In genomic region chr14:32984176-32984738, GRCm38 (mm10) we compare ENCODE assay signal across 25 mouse cellular contexts. TPM values are rescaled to one million over a fixed set of nuclear protein-coding genes. Genes with fewer than 3 reads are reported as not detected.
DNase-seq lines count a peak whose midpoint lies in the region; ATAC-seq and TF ChIP-seq lines count a peak whose summit lies in the region.
"Had no signal": no experiment of that assay in that cellular context is flagged by ENCODE, and none has a peak within 500 bp of the region (broad histone marks: within the 10 kb centered on the region; RNA-seq: fewer than 3 reads in every experiment).

No protein-coding gene starts in this region.

- no peak for TF ChIP-seq POLR2A in heart, adult 2 months (IDR thresholded peaks at IDR 0.05; ENCODE audit: insufficient read depth, low read depth, low read length)

- no peak overlapping the region for H3K4me3 ChIP-seq in forebrain, embryonic 11.5 days (ENCODE audit: low read depth, low read length)
- H3K4me3 ChIP-seq in forebrain, embryonic 15.5 days: no peak overlapping the region
- H3K4me3 ChIP-seq in heart, embryonic 13.5 days: no peak overlapping the region
- no peak overlapping the region for H3K4me3 ChIP-seq in heart, adult 2 months
- no peak overlapping the region for H3K4me3 ChIP-seq in embryonic facial prominence, embryonic 15.5 days (replicated peaks)
- H3K4me3 ChIP-seq in neural tube, embryonic 15.5 days (replicated peaks): no peak overlapping the region
- H3K4me3 ChIP-seq: erythroblast, embryonic 14.5 days; hindbrain, embryonic 13.5 days; layer of hippocampus, adult 2 months; left cerebral cortex, adult 2 months; midbrain, embryonic 15.5 days had no signal

- no peaks in the 10 kb centered on the region for H3K9me3 ChIP-seq in forebrain, embryonic 11.5 days (ENCODE audit: control insufficient read depth, low read length)
- no peaks in the 10 kb centered on the region for H3K9me3 ChIP-seq in forebrain, embryonic 15.5 days
- H3K9me3 ChIP-seq in heart, embryonic 13.5 days: no peaks in the 10 kb centered on the region
- no peaks in the 10 kb centered on the region for H3K9me3 ChIP-seq in embryonic facial prominence, embryonic 15.5 days (replicated peaks)
- H3K9me3 ChIP-seq in neural tube, embryonic 15.5 days (replicated peaks): no peaks in the 10 kb centered on the region
- H3K9me3 ChIP-seq: hindbrain, embryonic 13.5 days; midbrain, embryonic 15.5 days had no signal

- peak; percentile 4 for DNase-seq in forebrain, embryonic 11.5 days (ENCODE audit: low spot score)
- no peak for DNase-seq in heart, adult 2 months
- DNase-seq in mesoderm, embryonic 11.5 days (ENCODE audit: low read depth, low spot score): peak; percentile 30
- no peak for DNase-seq in right cerebral cortex, postnatal 14 days
- DNase-seq: adrenal gland, adult 2 months; cerebellum, adult 11 months; cerebellum, postnatal 14 days; embryo, embryonic 11 days; forebrain, postnatal 0 days; lung, postnatal 10 days; right cerebral cortex, adult 18-20 months; spleen, adult 18-20 months; thymus, postnatal 25 days had no signal

- intact Hi-C loops in heart, adult 2 months (cut with DNase I): no loop called here

- TF ChIP-seq CTCF in heart, adult 2 months (IDR thresholded peaks at IDR 0.05): no peak

- TF ChIP-seq EP300 in heart, adult 2 months (IDR thresholded peaks at IDR 0.05; ENCODE audit: insufficient read depth, low read depth, low read length): no peak

- no peak overlapping the region for H3K9ac ChIP-seq in forebrain, embryonic 11.5 days (ENCODE audit: low read length)
- no peak overlapping the region for H3K9ac ChIP-seq in forebrain, embryonic 15.5 days (replicated peaks)
- H3K9ac ChIP-seq in heart, embryonic 13.5 days: no peak overlapping the region
- no peak overlapping the region for H3K9ac ChIP-seq in heart, adult 2 months (ENCODE audit: low read depth, low read length)
- no peak overlapping the region for H3K9ac ChIP-seq in embryonic facial prominence, embryonic 15.5 days
- H3K9ac ChIP-seq in neural tube, embryonic 15.5 days (replicated peaks): no peak overlapping the region
- H3K9ac ChIP-seq: forebrain, postnatal 0 days; hindbrain, embryonic 13.5 days; midbrain, embryonic 15.5 days had no signal

- 84% methylated on average over 6 of the region's 6 CpGs for WGBS in forebrain, embryonic 11.5 days
- WGBS in forebrain, embryonic 15.5 days: 78% methylated on average over 6 of the region's 6 CpGs
- WGBS in heart, embryonic 13.5 days: 35% methylated on average over 6 of the region's 6 CpGs
- 39% methylated on average over 6 of the region's 6 CpGs for WGBS in heart, adult 2 months
- 56% methylated on average over 6 of the region's 6 CpGs for WGBS in embryonic facial prominence, embryonic 15.5 days
- WGBS in neural tube, embryonic 15.5 days: 74% methylated on average over 6 of the region's 6 CpGs

- no peak overlapping the region for H3K4me2 ChIP-seq in forebrain, embryonic 11.5 days (ENCODE audit: low read depth, low read length, severe bottlenecking)
- no peak overlapping the region for H3K4me2 ChIP-seq in forebrain, embryonic 15.5 days (replicated peaks)
- H3K4me2 ChIP-seq in heart, embryonic 13.5 days: no peak overlapping the region
- H3K4me2 ChIP-seq in embryonic facial prominence, embryonic 15.5 days (replicated peaks): no peak overlapping the region
- H3K4me2 ChIP-seq in neural tube, embryonic 15.5 days: no peak overlapping the region
- H3K4me2 ChIP-seq: hindbrain, embryonic 13.5 days; midbrain, embryonic 15.5 days had no signal

- H3K27me3 ChIP-seq in forebrain, embryonic 11.5 days (ENCODE audit: control insufficient read depth, insufficient read depth, low read length): no peaks in the 10 kb centered on the region
- no peaks in the 10 kb centered on the region for H3K27me3 ChIP-seq in forebrain, embryonic 15.5 days
- H3K27me3 ChIP-seq in heart, embryonic 13.5 days (replicated peaks): no peaks in the 10 kb centered on the region
- H3K27me3 ChIP-seq in heart, adult 2 months (ENCODE audit: control insufficient read depth, insufficient read depth, low read length): no peaks in the 10 kb centered on the region
- H3K27me3 ChIP-seq in embryonic facial prominence, embryonic 15.5 days: no peaks in the 10 kb centered on the region
- peaks cover 11% of the 10 kb centered on the region for H3K27me3 ChIP-seq in neural tube, embryonic 15.5 days (replicated peaks)
- H3K27me3 ChIP-seq: hindbrain, embryonic 13.5 days; midbrain, embryonic 15.5 days had no signal

- H3K4me1 ChIP-seq in forebrain, embryonic 11.5 days (replicated peaks; ENCODE audit: control insufficient read depth, insufficient read depth, low read length): no peaks in the 10 kb centered on the region
- no peaks in the 10 kb centered on the region for H3K4me1 ChIP-seq in forebrain, embryonic 15.5 days
- H3K4me1 ChIP-seq in heart, embryonic 13.5 days: peaks cover 12% of the 10 kb centered on the region
- H3K4me1 ChIP-seq in heart, adult 2 months (ENCODE audit: control insufficient read depth, insufficient read depth, low read length): no peaks in the 10 kb centered on the region
- H3K4me1 ChIP-seq in embryonic facial prominence, embryonic 15.5 days: 0 out of 2 replicates have a peak, but pooled peaks cover 5% of the 10 kb centered on the region
- H3K4me1 ChIP-seq in neural tube, embryonic 15.5 days: no peaks in the 10 kb centered on the region
- H3K4me1 ChIP-seq: hindbrain, embryonic 13.5 days; midbrain, embryonic 15.5 days had no signal

- no peaks in the 10 kb centered on the region for H3K36me3 ChIP-seq in forebrain, embryonic 11.5 days (ENCODE audit: control insufficient read depth, insufficient read depth, low read length)
- no peaks in the 10 kb centered on the region for H3K36me3 ChIP-seq in forebrain, embryonic 15.5 days
- H3K36me3 ChIP-seq in heart, embryonic 13.5 days: no peaks in the 10 kb centered on the region
- H3K36me3 ChIP-seq in heart, adult 2 months (ENCODE audit: control insufficient read depth, insufficient read depth, low read length): no peaks in the 10 kb centered on the region
- no peaks in the 10 kb centered on the region for H3K36me3 ChIP-seq in embryonic facial prominence, embryonic 15.5 days
- H3K36me3 ChIP-seq in neural tube, embryonic 15.5 days: no peaks in the 10 kb centered on the region
- H3K36me3 ChIP-seq: hindbrain, embryonic 13.5 days; midbrain, embryonic 15.5 days had no signal

- H3K79me2 ChIP-seq in heart, adult 2 months (replicated peaks; ENCODE audit: control insufficient read depth, insufficient read depth, low read length): no peaks in the 10 kb centered on the region

- H3K27ac ChIP-seq in forebrain, embryonic 11.5 days (ENCODE audit: low read depth, low read length): no peak overlapping the region
- no peak overlapping the region for H3K27ac ChIP-seq in forebrain, embryonic 15.5 days (replicated peaks)
- peak overlapping the region; percentile 46 for H3K27ac ChIP-seq in heart, embryonic 13.5 days (replicated peaks)
- no peak overlapping the region for H3K27ac ChIP-seq in heart, adult 2 months
- 0 out of 2 replicates have a peak overlapping the region, but pooled peaks have one; percentile 34 for H3K27ac ChIP-seq in embryonic facial prominence, embryonic 15.5 days (replicated peaks)
- H3K27ac ChIP-seq in neural tube, embryonic 15.5 days (replicated peaks): no peak overlapping the region
- H3K27ac ChIP-seq: hindbrain, embryonic 13.5 days; kidney, postnatal 0 days; layer of hippocampus, adult 2 months; left cerebral cortex, adult 2 months; midbrain, embryonic 15.5 days had no signal

- no peak for ATAC-seq in forebrain, embryonic 11.5 days (replicated peaks; ENCODE audit: low FRiP score)
- no peak for ATAC-seq in forebrain, embryonic 15.5 days (replicated peaks)
- ATAC-seq in heart, embryonic 13.5 days (ENCODE audit: extremely low read depth, insufficient number of reproducible peaks, low FRiP score, low TSS enrichment): no peak
- ATAC-seq in embryonic facial prominence, embryonic 15.5 days (ENCODE audit: insufficient number of reproducible peaks, low FRiP score, low TSS enrichment, low read depth): peak; percentile 28; the same call in 1 of the 2 replicates
- ATAC-seq in neural tube, embryonic 15.5 days (ENCODE audit: low FRiP score): no peak
- ATAC-seq: forebrain, postnatal 0 days; midbrain, embryonic 15.5 days had no signal

RNA-seq across cellular contexts. Expression of gene Lrrc18, which starts 6.9 kb away (rescaled TPM):
- 0.35 TPM in 1 of 2 replicates, not detected in the other for polyA plus RNA-seq in forebrain, embryonic 11.5 days (2014; fragmentation: Nextera tagmentation; extraction: Ambion mirVana)
- 0.17 TPM in 1 of 2 replicates, not detected in the other for polyA plus RNA-seq in forebrain, embryonic 15.5 days (2015; fragmentation: Nextera tagmentation; extraction: Ambion mirVana)
- 0.17 TPM in 2 replicates for polyA plus RNA-seq in heart, embryonic 13.5 days (2015; fragmentation: Nextera tagmentation; extraction: Ambion mirVana)
- total RNA-seq in heart, adult 2 months (2021): under 1 TPM; 0.25 to 0.50 TPM
- polyA plus RNA-seq in heart, adult 2 months (2012; rRNA removed): 0.55 and 0.61 TPM in 2 replicates
- polyA plus RNA-seq in embryonic facial prominence, embryonic 15.5 days (2015; fragmentation: Nextera tagmentation; extraction: Ambion mirVana): 1.2 and 1.4 TPM in 2 replicates
- polyA plus RNA-seq in neural tube, embryonic 15.5 days (2015; fragmentation: Nextera tagmentation; extraction: Ambion mirVana): 0.41 and 0.70 TPM in 2 replicates
- total RNA-seq: megakaryocyte, adult 5-6 weeks; MEL had no signal
- polyA plus RNA-seq: erythroblast, embryonic 14.5 days had no signal

Comparison
In these comparisons a context has a peak if more than half of its experiments do, and no peak if none do; other contexts are left out.
1. H3K27ac ChIP-seq: peak in heart, embryonic 13.5 days (single experiment) and embryonic facial prominence, embryonic 15.5 days (single experiment); none in forebrain, embryonic 11.5 days (single experiment), forebrain, embryonic 15.5 days (single experiment), heart, adult 2 months (single experiment) and neural tube, embryonic 15.5 days (single experiment).
2. DNase-seq: peak in forebrain, embryonic 11.5 days (single experiment) and mesoderm, embryonic 11.5 days (single experiment); none in heart, adult 2 months (0 of 2) and right cerebral cortex, postnatal 14 days (single experiment).